Mouse (Mus musculus) midbrain, postnatal 0 days (tissue): ENCODE results near the gene Dnajc3. TPM values are rescaled to one million over a fixed set of nuclear protein-coding genes. Genes with fewer than 3 reads are reported as not detected.

Experiments used
- ATAC-seq: fragments of 200-750 bp; cut with Nextera tagmentation; 2 replicates; pipeline ENCODE4 v1.8.0; 2017; ENCODE audit warnings: moderate number of reproducible peaks, mild to moderate bottlenecking, moderate TSS enrichment, moderate library complexity; ENCODE audit not compliant: low FRiP score
- DNase-seq: peaks from one replicate; pipeline ENCODE4 v3.0.0-alpha.2; 2015; ENCODE audit warnings: low spot score
- H3K27ac ChIP-seq: fragments of 300-500 bp; sonication (generic); 2 replicates; pipeline ENCODE4 v1.5.1; 2014; ENCODE audit warnings: low read depth, mild to moderate bottlenecking, low read length, mixed read lengths
- H3K27me3 ChIP-seq: fragments of 300-500 bp; sonication (generic); 2 replicates; pipeline ENCODE4 v1.6.1; 2014; ENCODE audit warnings: low read length, control low read depth, mixed read lengths; ENCODE audit not compliant: insufficient read depth
- H3K36me3 ChIP-seq: fragments of 300-500 bp; sonication (generic); 2 replicates; pipeline ENCODE4 v1.6.1; 2014; ENCODE audit warnings: low read length, control low read depth, mixed read lengths; ENCODE audit not compliant: insufficient read depth
- H3K4me1 ChIP-seq: fragments of 300-500 bp; sonication (generic); 2 replicates; pipeline ENCODE4 v1.6.1; 2014; ENCODE audit warnings: mild to moderate bottlenecking, control low read depth, antibody characterized with exemption, low read length, mixed read lengths; ENCODE audit not compliant: insufficient read depth
- H3K4me2 ChIP-seq: fragments of 300-500 bp; sonication (generic); 2 replicates; pipeline ENCODE4 v1.6.1; 2014; ENCODE audit warnings: low read depth, mild to moderate bottlenecking, low read length, mixed read lengths; ENCODE audit not compliant: poor library complexity, severe bottlenecking
- H3K4me3 ChIP-seq: fragments of 300-500 bp; sonication (generic); 2 replicates; pipeline ENCODE4 v1.5.1; 2014; ENCODE audit warnings: low read depth, mild to moderate bottlenecking, low read length, moderate library complexity
- H3K9ac ChIP-seq: fragments of 300-500 bp; sonication (generic); replicated peaks from 2 replicates; pipeline ENCODE4 v1.6.1; 2014; ENCODE audit warnings: mild to moderate bottlenecking, low read length, moderate library complexity, mixed read lengths; ENCODE audit not compliant: poor library complexity, severe bottlenecking
- H3K9me3 ChIP-seq: fragments of 300-500 bp; sonication (generic); 2 replicates; pipeline ENCODE4 v1.6.1; 2016; ENCODE audit warnings: low read length, control low read depth
- CTCF ChIP-seq: IDR thresholded peaks from 2 replicates; pipeline ENCODE4 v1.5.1; 2016; ENCODE audit warnings: antibody characterized with exemption, mild to moderate bottlenecking
- WGBS: fragments of 180-500 bp; shearing (Covaris S2); extraction: QIAGEN DNeasy Blood & Tissue Kit; methylation state at CpG from one replicate; pipeline ENCODE4 v1.1.7; 2014; 5-methylcytosine and 5-hydroxymethylcytosine counted together
- polyA plus RNA-seq: library from polyadenylated mRNA; unstranded; fragments of >200 nt; fragmentation: Nextera tagmentation; extraction: Ambion mirVana; gene quantifications from 2 replicates; pipeline ENCODE4 v1.2.1, GENCODE M21; 2015
- total RNA-seq: library from RNA; depleted of rRNA; stranded (reverse); fragments of >200 nt; gene quantifications from 2 replicates; pipeline ENCODE4 v1.2.3, GENCODE M21; 2014

The Dnajc3 gene
- total and polyA plus RNA-seq, 2 experiments from 2014 or later: 19.9 to 22.0 TPM

DNA sequence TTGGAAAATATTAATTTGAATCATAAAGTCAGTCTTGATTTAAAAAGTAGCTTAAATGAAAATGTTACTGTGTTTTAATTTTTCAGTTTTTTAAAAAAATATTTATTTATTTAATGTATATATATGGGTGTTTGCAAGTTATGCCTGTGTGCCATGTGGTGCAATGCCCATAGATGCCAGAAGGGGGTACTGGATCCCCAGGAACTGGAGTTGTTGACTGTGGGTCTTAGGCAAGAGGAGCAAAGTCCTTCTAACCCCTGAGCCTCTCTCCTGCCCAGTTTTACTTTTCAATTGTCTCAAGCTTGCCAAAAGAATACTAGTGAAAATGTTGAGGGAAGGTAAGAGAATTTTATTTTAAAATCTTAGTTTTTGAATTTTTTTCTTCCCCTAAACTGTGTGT is 65.5 kb downstream of the Dnajc3 start:
- DNase-seq (no peak), ATAC-seq (no peak)
- H3K9me3 ChIP-seq: no peaks in the 10 kb centered on the region
- TF ChIP-seq CTCF: peak; percentile 50
- H3K9ac ChIP-seq: no peak overlapping the region
- no peak overlapping the region for H3K4me3 ChIP-seq
- H3K27ac ChIP-seq: no peak overlapping the region
- no peak overlapping the region for H3K4me2 ChIP-seq
- H3K4me1 ChIP-seq: no peaks in the 10 kb centered on the region
- H3K36me3 ChIP-seq: peaks cover 18% of the 10 kb centered on the region
- no peaks in the 10 kb centered on the region for H3K27me3 ChIP-seq

GRCm38 (mm10) chr14:119005834-119006233 is 68.1 kb downstream of the Dnajc3 start:
- H3K4me2 ChIP-seq: peak overlapping the region; percentile 70
- H3K27me3 ChIP-seq: no peaks in the 10 kb centered on the region
- H3K27ac ChIP-seq: peak overlapping the region; percentile 76
- H3K4me1 ChIP-seq: no peaks in the 10 kb centered on the region
- H3K36me3 ChIP-seq: peaks cover 14% of the 10 kb centered on the region
- ATAC-seq: no peak
- peak; percentile 16 for DNase-seq
- 14% methylated on average over 5 of the region's 5 CpGs for WGBS
- no peaks in the 10 kb centered on the region for H3K9me3 ChIP-seq
- peak overlapping the region; percentile 46; the same call in 1 of the 2 replicates for H3K4me3 ChIP-seq
- H3K9ac ChIP-seq: no peak overlapping the region
- no peak for TF ChIP-seq CTCF

DNA sequence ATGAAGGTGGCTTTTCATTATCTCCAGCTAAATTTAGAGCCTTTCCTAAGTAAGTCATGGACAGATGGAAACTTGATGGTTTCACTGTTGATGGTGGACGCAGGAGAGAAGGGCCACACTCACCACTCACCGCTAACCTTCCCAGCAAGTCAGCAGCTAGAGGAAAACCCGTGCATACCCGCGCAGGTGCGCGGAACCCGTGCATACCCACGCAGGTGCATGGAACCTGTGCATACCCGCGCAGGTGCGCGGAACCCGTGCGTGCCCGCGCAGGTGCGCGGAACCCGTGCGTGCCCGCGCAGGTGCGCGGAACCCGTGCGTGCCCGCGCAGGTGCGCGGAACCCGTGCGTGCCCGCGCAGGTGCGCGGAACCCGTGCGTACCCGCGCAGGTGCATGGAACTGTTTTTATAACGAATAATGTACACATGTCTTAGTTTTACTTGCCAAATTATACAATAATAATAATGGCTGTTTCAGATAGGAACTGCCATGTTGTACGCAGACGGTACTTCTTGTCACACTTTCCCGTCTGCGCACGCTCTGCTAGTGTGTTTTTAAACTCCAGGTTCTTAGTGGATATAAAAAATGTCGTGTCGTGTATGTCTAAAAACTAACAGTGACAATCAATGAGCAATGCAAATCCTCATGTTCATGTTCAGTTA is 68.8 kb downstream of the Dnajc3 start:
- ATAC-seq: no peak; the same call in 1 of the 2 replicates
- DNase-seq: peak; percentile 57
- H3K36me3 ChIP-seq: peaks cover 9% of the 10 kb centered on the region
- H3K27me3 ChIP-seq: no peaks in the 10 kb centered on the region
- no peaks in the 10 kb centered on the region for H3K9me3 ChIP-seq
- under 1% methylated on average over 49 of the region's 49 CpGs for WGBS
- H3K9ac ChIP-seq: peak overlapping the region; percentile 46
- no peaks in the 10 kb centered on the region for H3K4me1 ChIP-seq
- H3K4me2 ChIP-seq: peak overlapping the region; percentile 70
- no peak for TF ChIP-seq CTCF
- H3K4me3 ChIP-seq: peak overlapping the region; percentile 46
- peak overlapping the region; percentile 55 for H3K27ac ChIP-seq

DNA sequence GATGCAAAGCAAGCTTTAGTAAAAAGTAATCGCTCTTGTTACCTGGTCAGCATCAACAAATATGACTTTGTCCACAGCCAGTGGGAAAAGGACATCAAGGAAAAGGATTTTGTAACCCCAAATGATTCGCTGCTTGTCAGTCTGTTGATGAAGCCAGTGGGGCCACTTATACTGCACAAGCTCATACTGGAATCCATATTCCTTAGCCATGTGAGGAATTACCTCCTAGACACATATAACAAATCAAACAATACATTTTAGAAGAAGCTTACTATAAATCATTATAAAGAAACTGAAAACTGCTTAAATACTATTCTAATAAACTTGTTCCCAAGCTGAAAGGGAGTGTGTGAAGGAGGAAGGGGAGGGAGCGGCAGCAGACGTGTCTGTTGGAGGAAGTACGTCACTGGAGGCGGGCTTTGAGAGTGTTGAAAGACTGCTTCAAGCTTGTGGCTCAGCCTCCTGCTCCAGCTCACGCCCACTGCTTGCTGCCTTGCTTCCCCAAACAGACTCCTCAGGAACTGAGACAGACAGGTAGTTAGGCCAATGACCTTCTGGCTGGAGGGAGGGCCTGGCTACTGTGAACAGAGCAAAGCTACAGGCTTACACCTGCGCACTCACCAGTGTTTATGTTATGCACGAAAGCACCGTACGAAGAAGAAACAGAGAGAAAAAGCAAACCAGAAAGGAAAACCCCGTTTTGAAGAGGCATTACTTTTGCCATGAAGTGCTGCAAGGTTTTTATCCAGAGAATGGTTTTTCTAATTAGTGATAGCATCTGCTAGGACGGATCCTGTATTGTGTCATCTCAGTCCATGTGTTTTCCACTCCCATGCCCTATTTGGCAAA is 69.6 kb downstream of the Dnajc3 start:
- ATAC-seq: peak; percentile 99
- Histone ChIP-seq H3K4me2 (peak overlapping the region; percentile 70), H3K4me1 (no peaks in the 10 kb centered on the region), H3K9ac (peak overlapping the region; percentile 46), H3K36me3 (peaks cover 5% of the 10 kb centered on the region; the same call in 1 of the 2 replicates), H3K9me3 (no peaks in the 10 kb centered on the region), H3K4me3 (peak overlapping the region; percentile 46), H3K27ac (peak overlapping the region; percentile 55; the same call in 1 of the 2 replicates), H3K27me3 (no peaks in the 10 kb centered on the region)
- under 1% methylated on average over 13 of the region's 13 CpGs for WGBS
- TF ChIP-seq CTCF: no peak
- peak; percentile 100 for DNase-seq

DNA sequence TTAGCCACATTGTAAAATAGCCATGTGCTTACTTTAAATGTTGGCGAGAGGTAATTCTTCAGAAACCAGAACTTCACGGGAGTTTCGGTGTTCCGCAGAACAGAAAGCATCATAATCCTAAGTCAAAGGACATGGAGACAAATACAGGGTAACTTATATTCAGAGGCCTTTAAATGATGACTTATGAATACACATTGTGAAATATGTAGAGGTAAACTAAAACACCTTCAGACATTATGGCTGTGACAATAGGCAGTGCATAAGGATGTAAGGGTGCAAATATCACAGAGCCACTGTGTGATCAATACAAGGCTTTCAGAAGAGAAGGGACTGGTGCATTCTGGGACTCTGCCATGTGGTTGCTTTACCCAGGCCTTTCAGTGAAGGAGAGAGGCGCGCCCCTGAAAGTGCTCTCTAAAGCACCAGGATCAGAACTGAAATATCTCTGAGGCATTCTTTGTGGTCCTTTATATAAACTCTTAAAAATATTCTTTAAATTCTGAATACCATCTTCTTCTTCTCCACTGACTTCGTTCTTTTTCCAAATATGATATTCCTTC is 70.3 kb downstream of the Dnajc3 start:
- no peaks in the 10 kb centered on the region for H3K9me3 ChIP-seq
- peak overlapping the region; percentile 52; the same call in 1 of the 2 replicates for H3K27ac ChIP-seq
- ATAC-seq: no peak
- TF ChIP-seq CTCF: no peak
- H3K9ac ChIP-seq: no peak overlapping the region
- H3K4me1 ChIP-seq: no peaks in the 10 kb centered on the region
- H3K36me3 ChIP-seq: no peaks in the 10 kb centered on the region
- peak overlapping the region; percentile 70 for H3K4me2 ChIP-seq
- peak overlapping the region; percentile 46; the same call in 1 of the 2 replicates for H3K4me3 ChIP-seq
- no peaks in the 10 kb centered on the region for H3K27me3 ChIP-seq
- no peak for DNase-seq
- WGBS: 43% methylated on average over 7 of the region's 7 CpGs
